Mouse (Mus musculus): Measurements from ENCODE around the gene H3f3b. TPM values are rescaled to one million over a fixed set of nuclear protein-coding genes. Genes with fewer than 3 reads are reported as not detected.
"Not testable (repeated sequence)": the region's sequence is repeated elsewhere in the genome, so short reads cannot be mapped to it uniquely, and the experiment has no call there.

Gene H3f3b
- polyA plus RNA-seq, 1 experiment from 2014 or later: 2,051 TPM

- WGBS: 88% methylated on average over 3 of the region's 3 CpGs
- Histone ChIP-seq H3K4me2 (ENCODE audit: low read length) (no peak overlapping the region), H3K9me3 (replicated peaks; ENCODE audit: control insufficient read depth, low read length, poor library complexity, severe bottlenecking) (no peaks in the 10 kb centered on the region), H3K4me3 (ENCODE audit: low read depth, low read length) (no peak overlapping the region), H3K27ac (ENCODE audit: low read length) (peak overlapping the region; percentile 81), H3K36me3 (ENCODE audit: control insufficient read depth, insufficient read depth, low read length) (peaks cover 3% of the 10 kb centered on the region; the same call in 1 of the 2 replicates), H3K27me3 (ENCODE audit: control insufficient read depth, insufficient read depth, low read depth, low read length) (no peaks in the 10 kb centered on the region), H3K4me1 (ENCODE audit: control insufficient read depth, insufficient read depth, low read length) (peaks cover 21% of the 10 kb centered on the region), H3K9ac (ENCODE audit: low read depth, low read length) (no peak overlapping the region)
- no peak for ATAC-seq
Observed at GRCm38 (mm10) chr11:116025056-116025845, 2.5 kb downstream of the H3f3b start.

- under 1% methylated on average over 37 of the region's 37 CpGs for WGBS
- no peak overlapping the region for H3K4me2 ChIP-seq (ENCODE audit: low read length)
- ATAC-seq: peak; percentile 96
Observed at GRCm38 (mm10) chr11:116024356-116024808, 3.4 kb downstream of the H3f3b start.

GRCm38 (mm10) chr11:116023771-116024355 is 3.9 kb downstream of the H3f3b start:
- peak overlapping the region; percentile 100 for H3K27ac ChIP-seq (ENCODE audit: low read length)
- peak overlapping the region; percentile 100 for H3K9ac ChIP-seq (ENCODE audit: low read depth, low read length)
- under 1% methylated on average over 48 of the region's 57 CpGs for WGBS
- H3K4me2 ChIP-seq (ENCODE audit: low read length): peak overlapping the region; percentile 46
- no peaks in the 10 kb centered on the region for H3K27me3 ChIP-seq (ENCODE audit: control insufficient read depth, insufficient read depth, low read depth, low read length)
- peaks cover 6% of the 10 kb centered on the region; the same call in 1 of the 2 replicates for H3K36me3 ChIP-seq (ENCODE audit: control insufficient read depth, insufficient read depth, low read length)
- no peaks in the 10 kb centered on the region for H3K9me3 ChIP-seq (replicated peaks; ENCODE audit: control insufficient read depth, low read length, poor library complexity, severe bottlenecking)
- peaks cover 17% of the 10 kb centered on the region for H3K4me1 ChIP-seq (ENCODE audit: control insufficient read depth, insufficient read depth, low read length)
- peak overlapping the region; percentile 97 for H3K4me3 ChIP-seq (ENCODE audit: low read depth, low read length)
- ATAC-seq: peak; percentile 70

More at GRCm38 (mm10) chr11:116024356-116024808, 3.4 kb downstream of the H3f3b start:
- peaks cover 6% of the 10 kb centered on the region; the same call in 1 of the 2 replicates for H3K36me3 ChIP-seq (ENCODE audit: control insufficient read depth, insufficient read depth, low read length)
- peak overlapping the region; percentile 100 for H3K27ac ChIP-seq (ENCODE audit: low read length)
- H3K27me3 ChIP-seq (ENCODE audit: control insufficient read depth, insufficient read depth, low read depth, low read length): no peaks in the 10 kb centered on the region
- peak overlapping the region; percentile 100 for H3K9ac ChIP-seq (ENCODE audit: low read depth, low read length)
- H3K4me3 ChIP-seq (ENCODE audit: low read depth, low read length): peak overlapping the region; percentile 97
- peaks cover 19% of the 10 kb centered on the region for H3K4me1 ChIP-seq (ENCODE audit: control insufficient read depth, insufficient read depth, low read length)
- H3K9me3 ChIP-seq (replicated peaks; ENCODE audit: control insufficient read depth, low read length, poor library complexity, severe bottlenecking): no peaks in the 10 kb centered on the region

GRCm38 (mm10) chr11:116023074-116023770 is 4.5 kb downstream of the H3f3b start:
- Histone ChIP-seq H3K9ac (ENCODE audit: low read depth, low read length) (peak overlapping the region; percentile 100), H3K4me1 (ENCODE audit: control insufficient read depth, insufficient read depth, low read length) (peaks cover 17% of the 10 kb centered on the region), H3K4me3 (ENCODE audit: low read depth, low read length) (peak overlapping the region; percentile 97), H3K27ac (ENCODE audit: low read length) (peak overlapping the region; percentile 100), H3K4me2 (ENCODE audit: low read length) (peak overlapping the region; percentile 46)
- H3K9me3 ChIP-seq (replicated peaks; ENCODE audit: control insufficient read depth, low read length, poor library complexity, severe bottlenecking); H3K36me3 ChIP-seq (ENCODE audit: control insufficient read depth, insufficient read depth, low read length); ATAC-seq; H3K27me3 ChIP-seq (ENCODE audit: control insufficient read depth, insufficient read depth, low read depth, low read length): not testable (repeated sequence)
- WGBS: 5% methylated on average over 18 of the region's 18 CpGs

GRCm38 (mm10) chr11:116022256-116022780 is 5.4 kb downstream of the H3f3b start:
- peak overlapping the region; percentile 42 for H3K4me3 ChIP-seq (ENCODE audit: low read depth, low read length)
- ATAC-seq: no peak
- WGBS: 57% methylated on average over 4 of the region's 4 CpGs
- H3K4me1 ChIP-seq (ENCODE audit: control insufficient read depth, insufficient read depth, low read length): peaks cover 17% of the 10 kb centered on the region
- H3K9me3 ChIP-seq (replicated peaks; ENCODE audit: control insufficient read depth, low read length, poor library complexity, severe bottlenecking): no peaks in the 10 kb centered on the region
- peak overlapping the region; percentile 46 for H3K9ac ChIP-seq (ENCODE audit: low read depth, low read length)
- H3K27ac ChIP-seq (ENCODE audit: low read length): no peak overlapping the region
- peak overlapping the region; percentile 87 for H3K4me2 ChIP-seq (ENCODE audit: low read length)
- H3K27me3 ChIP-seq (ENCODE audit: control insufficient read depth, insufficient read depth, low read depth, low read length): no peaks in the 10 kb centered on the region
- peaks cover 6% of the 10 kb centered on the region; the same call in 1 of the 2 replicates for H3K36me3 ChIP-seq (ENCODE audit: control insufficient read depth, insufficient read depth, low read length)

- peaks cover 6% of the 10 kb centered on the region; the same call in 1 of the 2 replicates for H3K36me3 ChIP-seq (ENCODE audit: control insufficient read depth, insufficient read depth, low read length)
- H3K27ac ChIP-seq (ENCODE audit: low read length): 0 out of 2 replicates have a peak overlapping the region, but pooled peaks have one; percentile 7
- peaks cover 17% of the 10 kb centered on the region for H3K4me1 ChIP-seq (ENCODE audit: control insufficient read depth, insufficient read depth, low read length)
- no peak for ATAC-seq
- no peak overlapping the region for H3K9ac ChIP-seq (ENCODE audit: low read depth, low read length)
- WGBS: 81% methylated on average over 6 of the region's 6 CpGs
- no peaks in the 10 kb centered on the region for H3K9me3 ChIP-seq (replicated peaks; ENCODE audit: control insufficient read depth, low read length, poor library complexity, severe bottlenecking)
- peak overlapping the region; percentile 87 for H3K4me2 ChIP-seq (ENCODE audit: low read length)
- H3K4me3 ChIP-seq (ENCODE audit: low read depth, low read length): peak overlapping the region; percentile 20
- no peaks in the 10 kb centered on the region for H3K27me3 ChIP-seq (ENCODE audit: control insufficient read depth, insufficient read depth, low read depth, low read length)
Observed at GRCm38 (mm10) chr11:116021328-116022220, 6.2 kb downstream of the H3f3b start.

GRCm38 (mm10) chr11:116020519-116020922 is 7.2 kb downstream of the H3f3b start:
- Histone ChIP-seq H3K9ac (ENCODE audit: low read depth, low read length) (no peak overlapping the region), H3K4me1 (ENCODE audit: control insufficient read depth, insufficient read depth, low read length) (peaks cover 17% of the 10 kb centered on the region), H3K9me3 (replicated peaks; ENCODE audit: control insufficient read depth, low read length, poor library complexity, severe bottlenecking) (no peaks in the 10 kb centered on the region), H3K27ac (ENCODE audit: low read length) (no peak overlapping the region), H3K36me3 (ENCODE audit: control insufficient read depth, insufficient read depth, low read length) (peaks cover 6% of the 10 kb centered on the region; the same call in 1 of the 2 replicates), H3K4me3 (ENCODE audit: low read depth, low read length) (no peak overlapping the region), H3K4me2 (ENCODE audit: low read length) (no peak overlapping the region), H3K27me3 (ENCODE audit: control insufficient read depth, insufficient read depth, low read depth, low read length) (no peaks in the 10 kb centered on the region)
- ATAC-seq: no peak
- 69% methylated on average over 1 of the region's 1 CpGs for WGBS

GRCm38 (mm10) chr11:116019976-116020411 is 7.8 kb downstream of the H3f3b start:
- 78% methylated on average over 2 of the region's 2 CpGs for WGBS
- Histone ChIP-seq H3K27ac (ENCODE audit: low read length) (no peak overlapping the region), H3K36me3 (ENCODE audit: control insufficient read depth, insufficient read depth, low read length) (peaks cover 6% of the 10 kb centered on the region; the same call in 1 of the 2 replicates), H3K27me3 (ENCODE audit: control insufficient read depth, insufficient read depth, low read depth, low read length) (no peaks in the 10 kb centered on the region), H3K9me3 (replicated peaks; ENCODE audit: control insufficient read depth, low read length, poor library complexity, severe bottlenecking) (no peaks in the 10 kb centered on the region), H3K4me2 (ENCODE audit: low read length) (no peak overlapping the region), H3K4me3 (ENCODE audit: low read depth, low read length) (no peak overlapping the region), H3K4me1 (ENCODE audit: control insufficient read depth, insufficient read depth, low read length) (peaks cover 17% of the 10 kb centered on the region), H3K9ac (ENCODE audit: low read depth, low read length) (no peak overlapping the region)
- ATAC-seq: no peak

Data from midbrain, embryonic 16.5 days (tissue).